Mouse (Mus musculus) erythroblast, embryonic 14.5 days (primary cell): Measurements from ENCODE around the gene Prkcz.

Experiments used
- GATA1 ChIP-seq: IDR thresholded peaks from 2 replicates; pipeline ENCODE4 v1.6.1; 2012; ENCODE audit warnings: low read length, inconsistent platforms, mixed read lengths
- TAL1 ChIP-seq: IDR thresholded peaks from 3 replicates; pipeline ENCODE4 v1.6.1; 2012; ENCODE audit warnings: low read length, inconsistent platforms, mixed read lengths

DNA sequence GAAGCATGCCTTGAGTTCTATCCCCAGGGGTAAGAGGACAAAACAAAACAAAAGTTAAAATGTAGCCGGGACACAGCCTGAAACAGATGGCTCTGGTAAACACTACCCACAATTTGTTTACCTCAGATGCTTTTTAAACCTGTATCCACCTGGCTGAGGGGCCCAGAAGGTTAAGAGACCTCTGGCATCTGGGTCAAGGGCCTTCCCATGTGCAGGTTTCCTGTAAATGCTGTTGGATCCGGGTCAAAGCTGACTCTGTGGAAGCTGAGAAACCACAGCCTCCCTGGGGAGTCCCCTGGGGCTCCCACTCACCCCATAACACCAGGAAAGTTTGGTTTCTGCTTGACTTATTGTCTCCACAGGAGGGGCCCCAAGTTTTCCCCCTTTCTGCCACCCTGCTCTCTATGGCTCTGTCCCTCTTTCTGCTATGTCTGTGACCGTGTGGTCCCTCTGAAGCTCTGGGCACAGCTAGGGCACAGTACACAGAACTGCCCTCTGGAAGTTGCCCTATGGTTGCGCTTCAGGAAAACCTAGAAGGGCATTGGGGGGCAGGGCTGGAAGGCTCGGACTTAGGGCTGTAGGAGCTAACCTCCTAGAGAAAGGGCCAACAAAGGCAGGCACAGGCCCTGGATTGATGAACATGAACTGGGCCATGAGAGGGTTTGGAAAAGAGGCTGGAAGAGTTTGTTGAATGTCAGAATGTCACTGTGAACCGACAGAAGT is 115.2 kb downstream of the Prkcz start:
- TF ChIP-seq GATA1: no peak
- no peak for TF ChIP-seq TAL1
